In the genomic region with DNA sequence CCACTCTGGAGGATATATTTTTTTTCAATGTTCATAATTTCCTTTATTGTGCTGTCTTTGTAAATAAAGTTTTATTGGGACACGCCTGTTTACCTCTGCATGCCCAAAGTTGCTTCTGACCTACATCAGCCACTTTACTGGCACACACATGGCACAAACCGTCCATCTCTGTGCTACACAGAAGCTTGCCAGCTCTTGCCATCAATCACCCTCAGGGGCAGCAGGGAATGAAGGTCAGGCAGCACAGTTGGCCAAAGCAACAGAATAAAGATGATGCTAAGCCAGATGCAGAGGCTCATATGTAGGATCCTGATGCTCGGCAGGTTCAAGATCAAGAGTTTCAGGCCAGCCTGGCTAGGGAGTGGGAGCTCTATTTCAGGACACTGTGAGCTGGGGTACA, we compare ENCODE assay signal across 18 mouse cellular contexts.
DNase-seq lines count a peak whose midpoint lies in the region.
"Had no signal": no experiment of that assay in that cellular context is flagged by ENCODE, and none has a peak within 500 bp of the region (broad histone marks: within the 10 kb centered on the region; RNA-seq: fewer than 3 reads in every experiment).

No protein-coding gene starts in this region.

- intact Hi-C loops in gastrocnemius, postnatal 36 days (cut with DNase I) = no loop called here

- 86% methylated on average over 3 of the region's 3 CpGs for WGBS in limb, embryonic 10.5 days

- no peaks in the 10 kb centered on the region for H3K27me3 ChIP-seq in limb, embryonic 10.5 days (ENCODE audit: low read depth, poor library complexity, severe bottlenecking)
- H3K27me3 ChIP-seq: embryonic facial prominence, embryonic 12.5 days; forebrain, embryonic 15.5 days; heart, embryonic 13.5 days; hindbrain, embryonic 13.5 days had no signal

- no peak overlapping the region for H3K4me3 ChIP-seq in limb, embryonic 10.5 days
- H3K4me3 ChIP-seq: embryonic facial prominence, embryonic 12.5 days; forebrain, embryonic 15.5 days; heart, embryonic 13.5 days; hindbrain, embryonic 13.5 days had no signal

- DNase-seq in gastrocnemius, postnatal 25 days = peak; percentile 47
- no peak for DNase-seq in gastrocnemius, postnatal 36 days
- DNase-seq in adrenal gland, adult (ENCODE audit: inconsistent age in 2 of 2, low spot score in 1 of 2) = peak; percentile 66 to 89
- DNase-seq in adrenal gland, postnatal 14 days = peak; percentile 86
- DNase-seq in skeletal muscle tissue, adult 2 months (ENCODE audit: low read depth, low spot score) = peak; percentile 46
- no peak for DNase-seq in limb, embryonic 10.5 days (ENCODE audit: low spot score)
- no peak for DNase-seq in cerebellum, adult 18-20 months
- DNase-seq: cerebellum, adult 11 months; cerebellum, adult 9-10 months; cerebellum, postnatal 25 days; heart, adult 11 months; kidney, adult 11 months; kidney, adult 9 months had no signal

- no peaks in the 10 kb centered on the region for H3K36me3 ChIP-seq in limb, embryonic 10.5 days
- H3K36me3 ChIP-seq: embryonic facial prominence, embryonic 12.5 days; forebrain, embryonic 15.5 days; heart, embryonic 13.5 days; hindbrain, embryonic 13.5 days had no signal

- H3K9me3 ChIP-seq in limb, embryonic 10.5 days (replicated peaks) = no peaks in the 10 kb centered on the region
- H3K9me3 ChIP-seq: embryonic facial prominence, embryonic 12.5 days; forebrain, embryonic 15.5 days; heart, embryonic 13.5 days; hindbrain, embryonic 13.5 days had no signal

- no peaks in the 10 kb centered on the region for H3K4me1 ChIP-seq in limb, embryonic 10.5 days
- H3K4me1 ChIP-seq: embryonic facial prominence, embryonic 12.5 days; forebrain, embryonic 15.5 days; heart, embryonic 13.5 days; hindbrain, embryonic 13.5 days had no signal

- H3K27ac ChIP-seq in limb, embryonic 10.5 days = no peak overlapping the region
- H3K27ac ChIP-seq: embryonic facial prominence, embryonic 12.5 days; forebrain, embryonic 15.5 days; heart, embryonic 13.5 days; hindbrain, embryonic 13.5 days; hindbrain, postnatal 0 days had no signal

Comparison
In these comparisons a context has a peak if more than half of its experiments do, and no peak if none do; other contexts are left out.
1. DNase-seq: peak in gastrocnemius, postnatal 25 days (single experiment), adrenal gland, adult (2 of 2), adrenal gland, postnatal 14 days (single experiment) and skeletal muscle tissue, adult 2 months (single experiment); none in gastrocnemius, postnatal 36 days (0 of 2), limb, embryonic 10.5 days (single experiment) and cerebellum, adult 18-20 months (0 of 2).